Mouse (Mus musculus) heart, embryonic 11.5 days (tissue): ENCODE measurements around the gene Stxbp3. TPM values are rescaled to one million over a fixed set of nuclear protein-coding genes. Genes with fewer than 3 reads are reported as not detected.

Experiments used
- ATAC-seq: fragments of 200-750 bp; cut with Nextera tagmentation; replicated peaks from 2 replicates; pipeline ENCODE4 v1.8.0; 2017; ENCODE audit warnings: moderate library complexity; ENCODE audit not compliant: insufficient number of reproducible peaks, low FRiP score, low TSS enrichment
- H3K27ac ChIP-seq: fragments of 300-500 bp; sonication (generic); 2 replicates; pipeline ENCODE4 v1.5.1; 2014; ENCODE audit warnings: mild to moderate bottlenecking, low read depth, low read length
- H3K27me3 ChIP-seq: fragments of 300-500 bp; sonication (generic); 2 replicates; pipeline ENCODE4 v1.6.1; 2014; ENCODE audit warnings: mild to moderate bottlenecking, low read length, mixed read lengths; ENCODE audit not compliant: control insufficient read depth, insufficient read depth
- H3K36me3 ChIP-seq: fragments of 300-500 bp; sonication (generic); 2 replicates; pipeline ENCODE4 v1.6.1; 2014; ENCODE audit warnings: mild to moderate bottlenecking, low read length, moderate library complexity, mixed read lengths; ENCODE audit not compliant: control insufficient read depth, insufficient read depth
- H3K4me1 ChIP-seq: fragments of 300-500 bp; sonication (generic); 2 replicates; pipeline ENCODE4 v1.6.1; 2014; ENCODE audit warnings: low read length; ENCODE audit not compliant: control insufficient read depth, insufficient read depth
- H3K4me2 ChIP-seq: fragments of 300-500 bp; sonication (generic); 2 replicates; pipeline ENCODE4 v1.6.1; 2014; ENCODE audit warnings: mild to moderate bottlenecking, moderate library complexity
- H3K4me3 ChIP-seq: fragments of 300-500 bp; sonication (generic); 2 replicates; pipeline ENCODE4 v1.5.1; 2014; ENCODE audit warnings: low read depth, low read length
- H3K9ac ChIP-seq: fragments of 300-500 bp; sonication (generic); 2 replicates; pipeline ENCODE4 v1.6.1; 2014; ENCODE audit warnings: mild to moderate bottlenecking, low read depth, low read length, moderate library complexity
- H3K9me3 ChIP-seq: fragments of 300-500 bp; sonication (generic); replicated peaks from 2 replicates; pipeline ENCODE4 v1.6.1; 2016; ENCODE audit warnings: low read length; ENCODE audit not compliant: control insufficient read depth
- WGBS: fragments of 180-500 bp; shearing (Covaris S2); extraction: QIAGEN DNeasy Blood & Tissue Kit; methylation state at CpG from one replicate; pipeline ENCODE4 v1.1.7; 2014; ENCODE audit not compliant: insufficient replicate concordance; 5-methylcytosine and 5-hydroxymethylcytosine counted together
- polyA plus RNA-seq: library from polyadenylated mRNA; unstranded; fragments of >200 nt; fragmentation: Nextera tagmentation; extraction: Ambion mirVana; gene quantifications from 2 replicates; pipeline ENCODE4 v1.2.1, GENCODE M21; 2014

Stxbp3 gene
- polyA plus RNA-seq, 1 experiment from 2014 or later = 29.2 TPM

DNA sequence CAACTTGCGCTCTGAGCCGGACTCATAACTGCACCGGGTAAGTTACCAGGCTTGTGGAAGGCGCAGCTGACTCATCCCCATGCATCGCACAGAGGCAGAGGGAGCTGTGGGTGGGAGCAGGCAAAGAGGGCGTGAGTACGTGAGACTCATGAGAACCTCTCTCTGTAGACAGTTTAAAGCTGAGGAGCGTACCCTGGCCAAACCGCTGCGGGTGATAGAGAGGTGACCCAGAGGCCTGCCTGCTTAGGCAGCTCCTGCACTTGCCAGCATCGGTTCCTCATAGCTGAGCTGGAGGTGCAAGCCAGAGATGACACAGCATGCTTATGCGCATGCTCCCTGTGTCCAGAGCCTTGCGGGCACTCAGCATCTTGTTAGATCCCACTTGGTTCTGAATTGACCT is 68.1 kb downstream of the Stxbp3 start:
- Histone ChIP-seq H3K27ac (no peak overlapping the region), H3K9me3 (no peaks in the 10 kb centered on the region), H3K4me2 (no peak overlapping the region), H3K4me3 (no peak overlapping the region), H3K27me3 (no peaks in the 10 kb centered on the region), H3K36me3 (no peaks in the 10 kb centered on the region), H3K4me1 (no peaks in the 10 kb centered on the region), H3K9ac (no peak overlapping the region)
- 78% methylated on average over 13 of the region's 13 CpGs for WGBS
- ATAC-seq = no peak

DNA sequence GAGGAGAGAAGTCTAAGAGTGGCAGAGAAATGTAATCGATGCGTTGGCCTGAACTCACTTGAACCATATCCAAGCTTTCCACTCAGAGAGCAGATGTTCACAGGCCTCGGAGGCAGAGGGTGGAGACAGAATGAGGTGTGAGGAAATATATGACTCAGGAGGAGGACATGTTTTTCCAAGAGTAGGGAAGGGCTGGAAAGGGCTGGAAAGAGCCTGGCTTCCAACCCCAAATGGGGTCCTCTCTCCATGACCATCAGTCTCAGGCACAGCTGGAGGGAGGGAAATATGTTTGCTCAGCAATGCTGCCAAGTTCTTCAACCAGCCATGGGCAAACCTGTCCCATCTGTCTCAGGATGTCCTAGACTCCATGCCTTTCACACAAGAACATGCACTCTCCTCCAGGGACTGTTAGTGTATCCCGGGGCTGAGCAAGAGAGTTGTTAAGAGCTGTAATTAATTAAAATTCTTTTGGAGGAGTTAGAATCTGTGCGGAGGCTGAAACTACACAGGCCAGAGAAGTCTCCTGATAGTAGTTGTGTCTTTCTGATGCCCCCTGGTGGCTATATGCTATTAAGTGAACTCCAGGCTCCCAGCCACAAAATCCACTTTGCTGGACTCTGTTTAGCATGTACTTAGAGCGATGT is 69.5 kb downstream of the Stxbp3 start:
- Histone ChIP-seq H3K27ac (no peak overlapping the region), H3K4me1 (no peaks in the 10 kb centered on the region), H3K36me3 (no peaks in the 10 kb centered on the region), H3K9me3 (no peaks in the 10 kb centered on the region), H3K4me3 (no peak overlapping the region), H3K4me2 (no peak overlapping the region), H3K27me3 (no peaks in the 10 kb centered on the region), H3K9ac (no peak overlapping the region)
- 34% methylated on average over 6 of the region's 6 CpGs for WGBS
- peak; percentile 69; the same call in 1 of the 2 replicates for ATAC-seq

DNA sequence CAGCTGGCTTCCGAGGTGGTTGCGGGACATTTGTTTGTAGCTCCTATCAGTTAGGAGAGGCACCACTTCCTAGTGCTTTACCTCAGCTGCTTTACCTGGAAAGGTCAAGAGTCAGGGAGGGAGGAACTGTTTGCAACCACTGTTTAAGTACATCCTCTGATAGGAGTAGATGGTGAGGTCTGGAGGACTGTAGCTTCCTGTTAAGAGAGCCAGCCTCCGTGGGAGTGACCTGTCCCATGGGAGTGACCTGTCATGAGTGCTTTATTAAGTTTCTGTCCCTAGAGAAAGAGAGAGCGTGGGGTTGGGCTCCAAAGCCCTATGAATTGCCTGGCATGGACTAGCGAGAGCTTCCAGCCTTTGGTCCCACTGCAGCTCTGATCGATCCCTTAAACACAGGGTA is 70.8 kb downstream of the Stxbp3 start:
- no peaks in the 10 kb centered on the region for H3K9me3 ChIP-seq
- ATAC-seq = no peak
- no peak overlapping the region for H3K27ac ChIP-seq
- H3K4me1 ChIP-seq = no peaks in the 10 kb centered on the region
- H3K27me3 ChIP-seq = no peaks in the 10 kb centered on the region
- no peak overlapping the region for H3K4me3 ChIP-seq
- H3K4me2 ChIP-seq = no peak overlapping the region
- H3K9ac ChIP-seq = no peak overlapping the region
- 65% methylated on average over 6 of the region's 6 CpGs for WGBS
- H3K36me3 ChIP-seq = no peaks in the 10 kb centered on the region

DNA sequence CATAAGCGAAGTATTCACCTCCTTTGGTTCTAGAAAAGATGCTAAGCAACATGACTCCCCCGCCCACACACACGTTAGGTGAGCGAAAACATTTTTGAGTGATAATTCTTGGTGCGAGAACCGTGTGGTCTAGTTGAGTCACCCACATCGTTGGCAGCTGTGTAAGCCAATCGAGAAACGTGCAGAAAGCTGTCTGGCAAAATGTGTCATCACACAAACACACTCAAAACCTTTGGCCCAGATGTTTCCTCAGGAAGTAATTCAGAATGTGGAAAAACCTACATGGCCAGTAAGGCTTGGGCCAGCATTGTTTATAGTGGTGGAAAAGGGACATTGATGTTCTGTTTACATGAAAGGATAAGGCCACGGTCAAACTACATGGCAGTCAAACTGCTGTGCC is 72.9 kb downstream of the Stxbp3 start:
- no peak overlapping the region for H3K4me2 ChIP-seq
- no peak for ATAC-seq

GRCm38 (mm10) chr3:108766943-108767342 is 73.4 kb downstream of the Stxbp3 start:
- Histone ChIP-seq H3K36me3 (no peaks in the 10 kb centered on the region), H3K9ac (no peak overlapping the region), H3K4me3 (no peak overlapping the region), H3K27me3 (no peaks in the 10 kb centered on the region), H3K4me1 (no peaks in the 10 kb centered on the region), H3K9me3 (no peaks in the 10 kb centered on the region), H3K27ac (no peak overlapping the region), H3K4me2 (no peak overlapping the region)
- no peak for ATAC-seq
- 76% methylated on average over 7 of the region's 7 CpGs for WGBS

More for the DNA sequence above, 72.9 kb downstream of the Stxbp3 start:
- H3K9me3 ChIP-seq = no peaks in the 10 kb centered on the region
- H3K9ac ChIP-seq = no peak overlapping the region
- no peaks in the 10 kb centered on the region for H3K36me3 ChIP-seq
- no peak overlapping the region for H3K4me3 ChIP-seq
- H3K4me1 ChIP-seq = no peaks in the 10 kb centered on the region
- no peaks in the 10 kb centered on the region for H3K27me3 ChIP-seq
- WGBS = 62% methylated on average over 10 of the region's 10 CpGs
- H3K27ac ChIP-seq = no peak overlapping the region

- Histone ChIP-seq H3K9me3 (no peaks in the 10 kb centered on the region), H3K27ac (no peak overlapping the region), H3K4me2 (no peak overlapping the region), H3K27me3 (no peaks in the 10 kb centered on the region), H3K4me1 (no peaks in the 10 kb centered on the region), H3K9ac (no peak overlapping the region), H3K4me3 (no peak overlapping the region), H3K36me3 (no peaks in the 10 kb centered on the region)
- WGBS = 88% methylated on average over 7 of the region's 7 CpGs
- no peak for ATAC-seq
Measured at GRCm38 (mm10) chr3:108765476-108765875, 74.8 kb downstream of the Stxbp3 start.

GRCm38 (mm10) chr3:108764976-108765375 is 75.3 kb downstream of the Stxbp3 start:
- no peak overlapping the region for H3K4me2 ChIP-seq
- no peak overlapping the region for H3K9ac ChIP-seq
- H3K9me3 ChIP-seq = no peaks in the 10 kb centered on the region
- no peak overlapping the region for H3K27ac ChIP-seq
- H3K4me3 ChIP-seq = no peak overlapping the region
- no peaks in the 10 kb centered on the region for H3K27me3 ChIP-seq
- ATAC-seq = no peak
- H3K4me1 ChIP-seq = no peaks in the 10 kb centered on the region
- WGBS = 56% methylated on average over 7 of the region's 7 CpGs
- no peaks in the 10 kb centered on the region for H3K36me3 ChIP-seq

GRCm38 (mm10) chr3:108763691-108764090 is 76.6 kb downstream of the Stxbp3 start:
- no peak overlapping the region for H3K27ac ChIP-seq
- H3K9me3 ChIP-seq = no peaks in the 10 kb centered on the region
- H3K4me1 ChIP-seq = no peaks in the 10 kb centered on the region
- ATAC-seq = no peak
- H3K4me2 ChIP-seq = no peak overlapping the region
- 68% methylated on average over 2 of the region's 2 CpGs for WGBS
- H3K27me3 ChIP-seq = no peaks in the 10 kb centered on the region
- H3K36me3 ChIP-seq = no peaks in the 10 kb centered on the region
- no peak overlapping the region for H3K9ac ChIP-seq
- H3K4me3 ChIP-seq = no peak overlapping the region

- no peaks in the 10 kb centered on the region for H3K4me1 ChIP-seq
- no peaks in the 10 kb centered on the region for H3K9me3 ChIP-seq
- H3K4me3 ChIP-seq = no peak overlapping the region
- no peak overlapping the region for H3K27ac ChIP-seq
- H3K9ac ChIP-seq = no peak overlapping the region
- no peak for ATAC-seq
- H3K36me3 ChIP-seq = no peaks in the 10 kb centered on the region
- 0 out of 2 replicates have a peak, but pooled peaks cover 3% of the 10 kb centered on the region for H3K27me3 ChIP-seq
- no peak overlapping the region for H3K4me2 ChIP-seq
- 76% methylated on average over 7 of the region's 7 CpGs for WGBS
Measured at GRCm38 (mm10) chr3:108762597-108763111, 77.7 kb downstream of the Stxbp3 start.
